In genomic region chr7:127785308-127785707, GRCm38 (mm10) we compare ENCODE assay signal across 36 mouse cellular contexts. TPM values are rescaled to one million over a fixed set of nuclear protein-coding genes. Genes with fewer than 3 reads are reported as not detected.
"Had no signal": no experiment of that assay in that cellular context is flagged by ENCODE, and none has a peak within 500 bp of the region (broad histone marks: within the 10 kb centered on the region; RNA-seq: fewer than 3 reads in every experiment).

Gene Gm49388, plus strand, starts transcription at chr7:127785608.

- H3K9ac ChIP-seq: limb, embryonic 12.5 days; limb, embryonic 13.5 days; limb, embryonic 15.5 days; liver, embryonic 12.5 days; liver, embryonic 14.5 days; liver, embryonic 15.5 days; liver, postnatal 0 days; lung, embryonic 14.5 days; lung, embryonic 15.5 days; midbrain, embryonic 12.5 days; midbrain, embryonic 13.5 days; midbrain, embryonic 15.5 days had no signal

- H3K4me3 ChIP-seq: left cerebral cortex, adult 2 months; limb, embryonic 10.5 days; limb, embryonic 12.5 days; limb, embryonic 13.5 days; limb, embryonic 15.5 days; liver, embryonic 12.5 days; liver, embryonic 15.5 days; lung, embryonic 15.5 days; megakaryocyte, embryonic 14.5 days; midbrain, embryonic 10.5 days; midbrain, embryonic 12.5 days; midbrain, embryonic 13.5 days; midbrain, embryonic 15.5 days; myocyte had no signal

- H3K4me1 ChIP-seq: limb, embryonic 10.5 days; limb, embryonic 12.5 days; limb, embryonic 13.5 days; limb, embryonic 15.5 days; liver, embryonic 12.5 days; lung, embryonic 15.5 days; midbrain, embryonic 10.5 days; midbrain, embryonic 12.5 days; midbrain, embryonic 13.5 days; midbrain, embryonic 15.5 days had no signal

- H3K27ac ChIP-seq: left cerebral cortex, adult 2 months; limb, embryonic 10.5 days; limb, embryonic 12.5 days; limb, embryonic 13.5 days; limb, embryonic 15.5 days; liver, embryonic 12.5 days; liver, embryonic 14.5 days; liver, embryonic 15.5 days; lung, embryonic 15.5 days; macrophage; midbrain, embryonic 10.5 days; midbrain, embryonic 12.5 days; midbrain, embryonic 13.5 days; midbrain, embryonic 15.5 days had no signal

- ATAC-seq: liver, embryonic 12.5 days; liver, postnatal 0 days; lung, postnatal 0 days; midbrain, embryonic 13.5 days; midbrain, embryonic 15.5 days; midbrain, embryonic 16.5 days had no signal

- H3K27me3 ChIP-seq: limb, embryonic 12.5 days; limb, embryonic 13.5 days; limb, embryonic 15.5 days; liver, embryonic 12.5 days; liver, embryonic 15.5 days; lung, embryonic 15.5 days; megakaryocyte, embryonic 14.5 days; midbrain, embryonic 12.5 days; midbrain, embryonic 13.5 days; midbrain, embryonic 15.5 days had no signal

- H3K9me3 ChIP-seq: limb, embryonic 10.5 days; limb, embryonic 12.5 days; limb, embryonic 13.5 days; limb, embryonic 15.5 days; liver, embryonic 12.5 days; liver, embryonic 15.5 days; lung, embryonic 15.5 days; megakaryocyte, embryonic 14.5 days; midbrain, embryonic 10.5 days; midbrain, embryonic 12.5 days; midbrain, embryonic 13.5 days; midbrain, embryonic 15.5 days had no signal

- DNase-seq: left cerebral cortex, postnatal 4 days; liver; liver, postnatal 0 days; lung, adult 18-20 months; lung, adult 2 months; lung, embryonic 14.5 days; lung, postnatal 10 days; lung, postnatal 14 days; lung, postnatal 36 days; lung, postnatal 4 days; midbrain, embryonic 14.5 days had no signal

- H3K4me2 ChIP-seq: limb, embryonic 12.5 days; limb, embryonic 13.5 days; limb, embryonic 15.5 days; liver, embryonic 12.5 days; liver, embryonic 15.5 days; lung, embryonic 14.5 days; lung, embryonic 15.5 days; midbrain, embryonic 11.5 days; midbrain, embryonic 12.5 days; midbrain, embryonic 13.5 days; midbrain, embryonic 15.5 days had no signal

RNA-seq across cellular contexts. Expression of gene Gm49388, which starts in this region (rescaled TPM):
- polyA plus RNA-seq: limb, embryonic 10.5 days; limb, embryonic 11.5 days; limb, embryonic 12.5 days; limb, embryonic 13.5 days; limb, embryonic 15.5 days; liver, adult 2 months; liver, embryonic 12.5 days; liver, embryonic 15.5 days; liver, embryonic 16.5 days; lung, adult 2 months; lung, embryonic 15.5 days; lung, embryonic 16.5 days; lung, postnatal 0 days; midbrain, embryonic 11.5 days; midbrain, embryonic 12.5 days; midbrain, embryonic 13.5 days; midbrain, embryonic 14.5 days; midbrain, embryonic 15.5 days; midbrain, embryonic 16.5 days; midbrain, postnatal 0 days; neural tube, embryonic 11.5 days had no signal
